Mouse (Mus musculus) testis, adult 2 months (tissue): ENCODE measurements around the gene Adh1. TPM values are rescaled to one million over a fixed set of nuclear protein-coding genes. Genes with fewer than 3 reads are reported as not detected.

Experiments used
- H3K27ac ChIP-seq: fragments of 200-500 bp; 2 replicates; pipeline ENCODE4 v1.5.1; 2012; ENCODE audit warnings: low read depth, low read length; ENCODE audit not compliant: control insufficient read depth, insufficient read depth
- H3K27me3 ChIP-seq: fragments of 200-500 bp; 2 replicates; pipeline ENCODE4 v1.6.1; 2012; ENCODE audit warnings: mild to moderate bottlenecking, low read length, moderate library complexity; ENCODE audit not compliant: control insufficient read depth, insufficient read depth
- H3K36me3 ChIP-seq: fragments of 200-500 bp; 2 replicates; pipeline ENCODE4 v1.6.1; 2012; ENCODE audit warnings: mild to moderate bottlenecking, low read length; ENCODE audit not compliant: control insufficient read depth, insufficient read depth
- H3K4me1 ChIP-seq: fragments of 200-500 bp; 2 replicates; pipeline ENCODE4 v1.6.1; 2012; ENCODE audit warnings: low read length; ENCODE audit not compliant: control insufficient read depth, insufficient read depth
- H3K4me3 ChIP-seq: fragments of 200-500 bp; 2 replicates; pipeline ENCODE4 v1.5.1; 2012; ENCODE audit warnings: low read depth, mild to moderate bottlenecking, low read length, moderate library complexity, mixed read lengths; ENCODE audit not compliant: control insufficient read depth
- CTCF ChIP-seq: fragments of 200-500 bp; IDR thresholded peaks from 2 replicates; pipeline ENCODE4 v1.5.1; 2012; ENCODE audit warnings: low read depth, mild to moderate bottlenecking, inconsistent platforms, low read length, moderate library complexity; ENCODE audit not compliant: control insufficient read depth, insufficient read depth, insufficient replicate concordance
- POLR2A ChIP-seq: fragments of 200-500 bp; IDR thresholded peaks from 2 replicates; pipeline ENCODE4 v1.6.1; 2012; ENCODE audit warnings: low read depth, mild to moderate bottlenecking, inconsistent platforms, low read length, moderate library complexity; ENCODE audit not compliant: control insufficient read depth
- polyA plus RNA-seq: library from polyadenylated mRNA; depleted of rRNA; stranded (reverse); fragments of >200 nt; gene quantifications from 2 replicates; pipeline ENCODE4 v1.2.3, GENCODE M21; 2012

The Adh1 gene
- polyA plus RNA-seq, 1 experiment, result 6.5 TPM

DNA sequence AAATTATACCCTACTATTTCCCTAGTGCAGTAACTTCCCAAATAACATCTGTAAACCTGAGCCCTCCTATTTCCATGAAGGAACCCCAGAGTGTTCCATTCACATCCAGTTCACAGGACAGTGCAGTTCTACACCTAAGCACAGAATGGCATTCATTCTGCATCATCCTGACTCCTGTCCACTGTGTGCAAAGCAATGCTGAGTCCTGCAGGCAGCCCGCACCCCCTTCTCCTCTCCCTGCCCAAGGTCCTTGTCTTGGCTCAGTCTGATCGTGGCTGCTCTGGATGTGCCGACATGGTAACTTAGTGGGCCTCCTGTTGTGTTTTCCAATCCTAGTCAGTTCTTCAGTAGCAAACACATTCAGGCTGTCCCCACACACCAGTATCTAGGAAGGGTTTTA, 30.5 kb upstream of the Adh1 start:
- Histone ChIP-seq H3K36me3 (no peaks in the 10 kb centered on the region), H3K27ac (no peak overlapping the region), H3K27me3 (no peaks in the 10 kb centered on the region), H3K4me3 (no peak overlapping the region), H3K4me1 (no peaks in the 10 kb centered on the region)
- TF ChIP-seq POLR2A, result no peak
- no peak for TF ChIP-seq CTCF

DNA sequence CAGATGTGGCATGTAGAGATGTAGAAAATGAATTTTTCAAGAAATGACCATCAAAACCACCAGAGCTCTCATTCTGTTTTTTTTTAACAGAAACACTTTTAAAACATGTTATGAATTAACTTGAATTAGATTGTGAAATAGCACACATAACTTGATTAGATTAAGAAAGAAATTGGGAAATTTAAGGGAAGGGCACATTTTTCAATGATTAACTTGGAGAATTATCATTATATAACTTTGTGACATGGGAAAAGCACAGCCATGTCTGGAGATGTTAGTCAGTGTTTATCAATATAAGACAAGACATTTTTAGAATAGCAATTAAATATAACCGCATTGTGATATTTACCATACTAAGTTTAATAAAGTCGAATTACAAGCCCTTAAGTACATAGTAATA, 29.3 kb upstream of the Adh1 start:
- Histone ChIP-seq H3K4me1 (no peaks in the 10 kb centered on the region), H3K27ac (no peak overlapping the region), H3K27me3 (no peaks in the 10 kb centered on the region), H3K36me3 (no peaks in the 10 kb centered on the region), H3K4me3 (no peak overlapping the region)
- TF ChIP-seq POLR2A, result no peak
- no peak for TF ChIP-seq CTCF

DNA sequence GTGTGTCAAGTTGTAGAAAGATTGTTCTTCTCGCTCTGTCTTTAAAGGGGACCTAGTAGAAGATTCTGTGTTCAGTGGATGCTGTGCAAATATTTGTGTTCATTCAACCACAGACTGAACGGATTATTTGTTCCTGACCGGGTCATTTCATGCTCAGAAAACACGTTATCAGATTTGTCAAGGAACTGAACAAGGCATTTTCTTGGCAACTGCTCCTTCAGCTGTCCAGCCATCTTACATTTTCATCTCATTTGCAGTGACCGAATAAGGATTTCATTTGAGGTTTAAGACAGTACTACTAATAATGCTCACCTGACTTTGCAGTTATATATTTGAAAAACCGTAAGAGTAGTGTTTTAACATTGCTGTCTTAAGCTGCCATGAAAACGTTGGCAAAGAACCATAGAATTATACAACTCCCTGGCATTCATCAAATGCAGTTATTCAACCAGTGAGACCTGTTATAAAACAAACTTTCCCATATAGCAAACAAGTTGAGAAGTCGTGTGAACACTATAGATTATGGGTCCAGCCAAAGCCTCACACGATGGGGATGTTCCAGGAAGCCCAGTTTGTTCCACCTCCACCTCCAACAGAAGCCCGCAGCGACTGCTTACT, 24.1 kb upstream of the Adh1 start:
- Histone ChIP-seq H3K36me3 (no peaks in the 10 kb centered on the region), H3K27ac (no peak overlapping the region), H3K4me3 (no peak overlapping the region), H3K27me3 (no peaks in the 10 kb centered on the region), H3K4me1 (no peaks in the 10 kb centered on the region)
- TF ChIP-seq POLR2A (no peak), CTCF (no peak)

DNA sequence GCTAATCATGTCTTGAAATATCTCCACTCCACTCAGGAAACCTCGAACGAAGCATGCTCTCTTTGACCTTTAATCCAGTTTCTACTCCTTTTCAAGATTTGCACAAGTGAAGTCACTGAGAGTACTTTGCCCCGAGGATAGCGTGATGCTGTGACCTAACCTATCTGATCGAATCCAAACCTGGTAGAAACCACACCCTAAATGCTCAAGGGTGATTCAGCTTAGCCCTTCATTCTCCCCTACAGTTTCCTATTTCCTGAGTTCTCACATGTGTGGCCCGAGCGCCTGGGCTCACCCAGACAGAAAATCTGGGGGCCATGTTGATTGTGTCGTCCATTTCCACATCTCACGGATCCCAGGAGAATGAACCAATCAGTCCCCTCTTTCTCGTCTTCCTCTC, 22.7 kb upstream of the Adh1 start:
- H3K36me3 ChIP-seq, result no peaks in the 10 kb centered on the region
- TF ChIP-seq CTCF (no peak), POLR2A (no peak)
- H3K4me3 ChIP-seq, result no peak overlapping the region
- no peaks in the 10 kb centered on the region for H3K4me1 ChIP-seq
- no peak overlapping the region for H3K27ac ChIP-seq
- no peaks in the 10 kb centered on the region for H3K27me3 ChIP-seq

DNA sequence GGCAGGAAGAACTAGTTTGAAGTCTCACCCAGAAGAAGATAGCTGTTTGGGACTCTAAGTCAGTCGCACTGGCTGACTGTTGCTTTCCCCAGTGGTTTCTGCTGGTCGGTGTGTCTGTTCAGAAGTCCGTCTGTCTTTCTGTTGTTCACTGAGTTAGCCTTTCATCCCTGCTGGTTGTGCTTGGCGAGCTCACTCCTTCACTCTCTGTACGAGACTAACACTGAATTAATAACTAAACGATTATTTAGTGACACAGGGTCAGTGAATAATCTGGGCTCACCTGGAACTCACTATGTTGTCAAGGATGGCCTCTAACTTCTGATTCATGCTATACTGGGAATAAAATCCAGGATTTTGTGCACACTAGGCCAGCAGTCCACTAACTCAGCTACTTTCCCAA, 21.3 kb upstream of the Adh1 start:
- H3K27ac ChIP-seq, result no peak overlapping the region
- H3K36me3 ChIP-seq, result no peaks in the 10 kb centered on the region
- H3K4me3 ChIP-seq, result no peak overlapping the region
- TF ChIP-seq CTCF (no peak), POLR2A (no peak)
- 0 out of 2 replicates have a peak, but pooled peaks cover 2% of the 10 kb centered on the region for H3K4me1 ChIP-seq
- no peaks in the 10 kb centered on the region for H3K27me3 ChIP-seq

DNA sequence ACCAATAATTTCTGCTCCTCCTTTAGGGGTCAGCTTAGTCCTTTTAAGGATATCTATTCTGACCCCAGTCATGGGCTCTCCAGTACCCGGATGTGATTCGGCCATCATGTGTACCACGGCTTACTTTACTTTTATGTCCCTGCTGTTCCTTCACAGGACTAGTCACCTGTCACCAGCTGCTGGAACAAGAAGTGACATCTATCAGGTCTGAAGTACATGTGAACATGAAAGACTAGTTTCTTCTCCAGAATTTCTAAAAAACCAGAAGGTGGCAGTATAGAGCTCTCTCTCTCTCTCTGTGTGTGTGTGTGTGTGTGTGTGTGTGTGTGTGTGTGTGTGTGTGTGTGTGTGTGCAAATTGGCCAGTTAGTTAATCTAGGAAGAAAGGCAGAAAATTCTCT, 20.4 kb upstream of the Adh1 start:
- TF ChIP-seq CTCF (no peak), POLR2A (no peak)
- Histone ChIP-seq H3K36me3 (no peaks in the 10 kb centered on the region), H3K27ac (no peak overlapping the region), H3K4me3 (no peak overlapping the region), H3K27me3 (no peaks in the 10 kb centered on the region), H3K4me1 (0 out of 2 replicates have a peak, but pooled peaks cover 2% of the 10 kb centered on the region)

DNA sequence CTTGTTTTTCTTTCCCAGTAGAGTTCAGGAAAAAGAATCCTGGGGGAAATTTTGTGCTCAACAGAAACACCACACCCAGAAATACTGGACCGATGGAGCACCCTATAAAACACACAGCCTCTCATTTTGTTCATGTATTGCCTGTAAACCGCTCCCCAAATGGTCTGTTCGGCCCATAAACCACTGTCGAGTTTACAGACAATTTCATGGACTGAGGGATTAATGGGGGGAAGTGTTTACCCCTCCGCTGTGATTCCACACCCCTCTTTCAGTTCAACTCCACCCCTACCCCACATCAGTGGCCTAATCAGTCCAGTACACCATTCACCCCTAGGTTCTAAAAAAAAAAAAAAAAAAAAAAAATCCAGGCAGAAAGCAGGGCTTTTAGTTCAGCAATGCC, 19.8 kb upstream of the Adh1 start:
- no peaks in the 10 kb centered on the region for H3K27me3 ChIP-seq
- TF ChIP-seq POLR2A (no peak), CTCF (no peak)
- no peaks in the 10 kb centered on the region for H3K36me3 ChIP-seq
- no peak overlapping the region for H3K4me3 ChIP-seq
- no peak overlapping the region for H3K27ac ChIP-seq
- H3K4me1 ChIP-seq, result 0 out of 2 replicates have a peak, but pooled peaks cover 2% of the 10 kb centered on the region
